Mouse (Mus musculus) E14TG2a.4 (cell line): ENCODE data around the gene Akna.

ENCODE experiments used
- H3K27me3 ChIP-seq: 2 replicates; pipeline ENCODE4 v1.6.1; 2014; ENCODE audit warnings: low read length, control low read depth; ENCODE audit not compliant: insufficient read depth
- H3K36me3 ChIP-seq: 2 replicates; pipeline ENCODE4 v1.6.1; 2014; ENCODE audit warnings: low read length, control low read depth; ENCODE audit not compliant: insufficient read depth
- H3K4me1 ChIP-seq: replicated peaks from 2 replicates; pipeline ENCODE4 v1.6.1; 2014; ENCODE audit warnings: low read depth, low read length, control low read depth
- H3K4me3 ChIP-seq: replicated peaks from 2 replicates; pipeline ENCODE4 v1.5.1; 2014; ENCODE audit warnings: mild to moderate bottlenecking, low read length
- H3K9me3 ChIP-seq: 2 replicates; pipeline ENCODE4 v1.6.1; 2014; ENCODE audit warnings: low read length, control low read depth
- CTCF ChIP-seq: conservative IDR thresholded peaks from 2 replicates; pipeline ENCODE4 v1.5.1; 2014; ENCODE audit warnings: low read length
- NANOG ChIP-seq: IDR thresholded peaks from 2 replicates; pipeline ENCODE4 v1.6.1; 2014; ENCODE audit warnings: borderline replicate concordance, low read length, mixed read lengths
- POU5F1 ChIP-seq: IDR thresholded peaks from 2 replicates; pipeline ENCODE4 v1.6.1; 2014; ENCODE audit warnings: low read length, borderline replicate concordance

Gene Akna

GRCm38 (mm10) chr4:63384262-63384661 is 18.9 kb downstream of the Akna start:
- TF ChIP-seq NANOG (no peak), POU5F1 (no peak), CTCF (no peak)
- no peak overlapping the region for H3K4me3 ChIP-seq

GRCm38 (mm10) chr4:63383474-63383873 is 19.7 kb downstream of the Akna start:
- Histone ChIP-seq H3K4me1 (peaks cover 23% of the 10 kb centered on the region), H3K36me3 (peaks cover 67% of the 10 kb centered on the region)
- TF ChIP-seq POU5F1 = no peak
- no peak for TF ChIP-seq CTCF
- TF ChIP-seq NANOG = no peak

More at GRCm38 (mm10) chr4:63384262-63384661, 18.9 kb downstream of the Akna start:
- Histone ChIP-seq H3K9me3 (no peaks in the 10 kb centered on the region), H3K4me1 (peaks cover 29% of the 10 kb centered on the region), H3K27me3 (no peaks in the 10 kb centered on the region), H3K36me3 (peaks cover 59% of the 10 kb centered on the region)

GRCm38 (mm10) chr4:63382676-63383369 is 20.3 kb downstream of the Akna start:
- H3K36me3 ChIP-seq = peaks cover 67% of the 10 kb centered on the region
- H3K4me1 ChIP-seq = peaks cover 16% of the 10 kb centered on the region
- TF ChIP-seq NANOG = no peak
- no peak for TF ChIP-seq CTCF
- no peak for TF ChIP-seq POU5F1
- no peak overlapping the region for H3K4me3 ChIP-seq
- H3K9me3 ChIP-seq = no peaks in the 10 kb centered on the region
- H3K27me3 ChIP-seq = no peaks in the 10 kb centered on the region

More at GRCm38 (mm10) chr4:63383474-63383873, 19.7 kb downstream of the Akna start:
- H3K27me3 ChIP-seq = no peaks in the 10 kb centered on the region
- no peak overlapping the region for H3K4me3 ChIP-seq
- H3K9me3 ChIP-seq = no peaks in the 10 kb centered on the region

GRCm38 (mm10) chr4:63377483-63377882 is 25.7 kb downstream of the Akna start:
- TF ChIP-seq NANOG (no peak), CTCF (no peak), POU5F1 (no peak)
- Histone ChIP-seq H3K4me1 (peaks cover 11% of the 10 kb centered on the region; the same call in 1 of the 2 replicates), H3K27me3 (no peaks in the 10 kb centered on the region), H3K9me3 (no peaks in the 10 kb centered on the region), H3K36me3 (peaks cover 91% of the 10 kb centered on the region), H3K4me3 (no peak overlapping the region)

GRCm38 (mm10) chr4:63375367-63375766 is 27.8 kb downstream of the Akna start:
- Histone ChIP-seq H3K4me3 (no peak overlapping the region), H3K27me3 (no peaks in the 10 kb centered on the region), H3K4me1 (peaks cover 11% of the 10 kb centered on the region; the same call in 1 of the 2 replicates), H3K9me3 (no peaks in the 10 kb centered on the region), H3K36me3 (peaks cover 84% of the 10 kb centered on the region)
- TF ChIP-seq CTCF = no peak
- no peak for TF ChIP-seq POU5F1
- no peak for TF ChIP-seq NANOG

GRCm38 (mm10) chr4:63374331-63374730 is 28.8 kb downstream of the Akna start:
- peaks cover 11% of the 10 kb centered on the region; the same call in 1 of the 2 replicates for H3K4me1 ChIP-seq
- H3K9me3 ChIP-seq = no peaks in the 10 kb centered on the region
- H3K27me3 ChIP-seq = no peaks in the 10 kb centered on the region
- no peak for TF ChIP-seq POU5F1
- no peak for TF ChIP-seq NANOG
- TF ChIP-seq CTCF = no peak
- peaks cover 82% of the 10 kb centered on the region for H3K36me3 ChIP-seq
- no peak overlapping the region for H3K4me3 ChIP-seq

GRCm38 (mm10) chr4:63373404-63373803 is 29.8 kb downstream of the Akna start:
- no peak overlapping the region for H3K4me3 ChIP-seq
- peaks cover 79% of the 10 kb centered on the region for H3K36me3 ChIP-seq
- H3K27me3 ChIP-seq = no peaks in the 10 kb centered on the region
- no peaks in the 10 kb centered on the region for H3K9me3 ChIP-seq
- H3K4me1 ChIP-seq = peaks cover 11% of the 10 kb centered on the region; the same call in 1 of the 2 replicates
- no peak for TF ChIP-seq CTCF
- no peak for TF ChIP-seq POU5F1
- no peak for TF ChIP-seq NANOG

- no peaks in the 10 kb centered on the region for H3K27me3 ChIP-seq
- peaks cover 72% of the 10 kb centered on the region for H3K36me3 ChIP-seq
- no peaks in the 10 kb centered on the region for H3K9me3 ChIP-seq
- no peak overlapping the region for H3K4me3 ChIP-seq
- H3K4me1 ChIP-seq = peaks cover 20% of the 10 kb centered on the region
- peak; percentile 25; the same call in 1 of the 2 replicates for TF ChIP-seq CTCF
- no peak for TF ChIP-seq NANOG
- no peak for TF ChIP-seq POU5F1
Observed at GRCm38 (mm10) chr4:63371890-63372289, 31.3 kb downstream of the Akna start.
